Mouse (Mus musculus) heart, postnatal 0 days (tissue): Measurements from ENCODE around the gene Mid1.
"Not testable (repeated sequence)": the region's sequence is repeated elsewhere in the genome, so short reads cannot be mapped to it uniquely, and the experiment has no call there.

Experiments
- CTCF ChIP-seq: IDR thresholded peaks from 2 replicates; pipeline ENCODE4 v1.5.1; 2016; ENCODE audit warnings: antibody characterized with exemption, control low read depth, low read depth
- EP300 ChIP-seq: IDR thresholded peaks from 2 replicates; pipeline ENCODE4 v1.6.1; 2016; ENCODE audit warnings: antibody characterized with exemption, low read depth

DNA sequence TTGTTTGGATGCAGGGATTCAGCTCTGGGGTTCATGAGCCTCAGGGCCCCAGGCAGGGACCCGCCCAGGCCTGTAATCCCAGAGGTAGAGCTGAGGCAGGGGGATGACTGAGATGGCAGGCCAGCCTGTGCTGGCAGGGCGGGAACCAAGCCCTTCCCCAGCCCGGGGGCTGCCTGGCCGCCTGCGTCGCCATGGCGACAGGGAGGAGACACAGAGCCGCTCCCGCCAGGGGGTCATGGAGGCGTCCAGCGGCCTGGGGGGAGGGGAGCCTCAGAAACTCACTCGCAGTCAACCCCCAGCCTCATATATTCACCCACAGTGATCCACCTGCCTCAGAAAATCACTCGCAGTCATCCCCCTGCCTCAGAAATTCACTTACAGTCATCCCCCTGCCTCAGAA is 320.2 kb downstream of the Mid1 start:
- TF ChIP-seq CTCF, EP300: not testable (repeated sequence)
